Mouse (Mus musculus) right cerebral cortex, adult 18-20 months (tissue): ENCODE results near the gene Npr1.
A peak's percentile ranks its signal among the peaks of the same experiment; 100 is the strongest.

Experiments used
- DNase-seq: peaks from one replicate; pipeline ENCODE4 v3.0.0; 2022; ENCODE audit warnings: mixed read lengths

The Npr1 gene

GRCm38 (mm10) chr3:90433381-90434020 lies 32.2 kb downstream of the Npr1 start, which contains the start of gene Ints3:
Gene Ints3 (minus strand): TSS chr3:90433622.
- DNase-seq, result peak; percentile 100

- peak; percentile 46 for DNase-seq
These were observed 32.9 kb downstream of the Npr1 start for GRCm38 (mm10) chr3:90432811-90433219.

GRCm38 (mm10) chr3:90432348-90432747 lies 33.3 kb downstream of the Npr1 start:
- DNase-seq, result no peak

- no peak for DNase-seq
These were observed 36.1 kb downstream of the Npr1 start for GRCm38 (mm10) chr3:90429576-90429975.

GRCm38 (mm10) chr3:90428186-90428585 lies 37.5 kb downstream of the Npr1 start:
- DNase-seq, result no peak

- DNase-seq, result no peak
These were observed 38.1 kb downstream of the Npr1 start for GRCm38 (mm10) chr3:90427574-90427973.

- no peak for DNase-seq
These were observed 40.2 kb downstream of the Npr1 start for GRCm38 (mm10) chr3:90425499-90425898.

GRCm38 (mm10) chr3:90423549-90423948 lies 42.1 kb downstream of the Npr1 start:
- no peak for DNase-seq

- no peak for DNase-seq
These were observed 45.0 kb downstream of the Npr1 start for GRCm38 (mm10) chr3:90420696-90421095.

GRCm38 (mm10) chr3:90413011-90413396 lies 52.7 kb downstream of the Npr1 start:
- DNase-seq, result no peak

GRCm38 (mm10) chr3:90412312-90413010 lies 53.2 kb downstream of the Npr1 start:
- peak; percentile 68 for DNase-seq

- no peak for DNase-seq
These were observed 56.9 kb downstream of the Npr1 start for GRCm38 (mm10) chr3:90408721-90409120.

- no peak for DNase-seq
These were observed 59.3 kb downstream of the Npr1 start for GRCm38 (mm10) chr3:90406414-90406813.

- no peak for DNase-seq
These were observed 61.1 kb downstream of the Npr1 start for GRCm38 (mm10) chr3:90404609-90405008.

- no peak for DNase-seq
These were observed 61.5 kb downstream of the Npr1 start for GRCm38 (mm10) chr3:90404121-90404520.

GRCm38 (mm10) chr3:90400993-90401392 lies 64.7 kb downstream of the Npr1 start:
- DNase-seq, result no peak
